Mouse (Mus musculus) activated CD4-positive, CD25-positive, alpha-beta regulatory T cell (primary cell): ENCODE measurements around the gene Defb7. TPM values are rescaled to one million over a fixed set of nuclear protein-coding genes. Genes with fewer than 3 reads are reported as not detected.

Experiments
- polyA plus RNA-seq, 2 experiments: library from polyadenylated mRNA; unstranded; fragments of 100-300 nt; shearing (Covaris generic); gene quantifications; one replicate each; pipeline ENCODE4 v1.2.1; 2017

Gene Defb7
- polyA plus RNA-seq = not detected

DNA sequence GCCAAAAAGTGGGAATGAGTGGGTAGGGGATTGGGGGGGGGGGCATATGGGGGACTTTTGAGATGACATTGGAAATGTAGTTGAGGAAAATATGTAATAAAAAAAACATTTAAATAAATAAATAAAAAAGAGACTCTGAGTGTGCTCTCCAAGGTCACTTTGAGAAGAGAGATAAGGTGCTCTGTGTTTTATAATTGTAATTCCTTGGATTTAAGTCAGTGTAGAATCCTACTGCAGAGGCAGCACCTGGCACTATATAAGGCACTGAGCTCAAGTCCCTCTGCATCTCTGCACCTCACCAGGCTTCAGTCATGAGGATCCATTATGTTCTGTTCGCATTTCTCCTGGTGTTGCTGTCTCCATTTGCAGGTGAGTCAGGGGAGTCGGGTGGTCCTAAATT is at the start of gene Defb7:
Gene Defb7, plus strand, starts transcription at position 301 of the 400 bp plus-strand sequence.

Other genes starting within 250 kb of the Defb7 start
- gene Defb5, start 247.5 kb upstream of the Defb7 start, polyA plus RNA-seq = not detected
- gene Defb3, start 201.7 kb upstream of the Defb7 start, polyA plus RNA-seq = not detected
- gene Defb8, start 47.5 kb upstream of the Defb7 start, polyA plus RNA-seq = not detected
- not detected for gene 4930467E23Rik, start 234.5 kb downstream of the Defb7 start, polyA plus RNA-seq